Mouse (Mus musculus) lung, postnatal 0 days (tissue): ENCODE data around the gene Cyp17a1.

Source experiments
- CTCF ChIP-seq: IDR thresholded peaks from 2 replicates; pipeline ENCODE4 v1.5.1; 2016; ENCODE audit warnings: antibody characterized with exemption, mild to moderate bottlenecking
- EP300 ChIP-seq: IDR thresholded peaks from 2 replicates; pipeline ENCODE4 v1.6.1; 2016; ENCODE audit warnings: antibody characterized with exemption, mild to moderate bottlenecking, control low read depth

DNA sequence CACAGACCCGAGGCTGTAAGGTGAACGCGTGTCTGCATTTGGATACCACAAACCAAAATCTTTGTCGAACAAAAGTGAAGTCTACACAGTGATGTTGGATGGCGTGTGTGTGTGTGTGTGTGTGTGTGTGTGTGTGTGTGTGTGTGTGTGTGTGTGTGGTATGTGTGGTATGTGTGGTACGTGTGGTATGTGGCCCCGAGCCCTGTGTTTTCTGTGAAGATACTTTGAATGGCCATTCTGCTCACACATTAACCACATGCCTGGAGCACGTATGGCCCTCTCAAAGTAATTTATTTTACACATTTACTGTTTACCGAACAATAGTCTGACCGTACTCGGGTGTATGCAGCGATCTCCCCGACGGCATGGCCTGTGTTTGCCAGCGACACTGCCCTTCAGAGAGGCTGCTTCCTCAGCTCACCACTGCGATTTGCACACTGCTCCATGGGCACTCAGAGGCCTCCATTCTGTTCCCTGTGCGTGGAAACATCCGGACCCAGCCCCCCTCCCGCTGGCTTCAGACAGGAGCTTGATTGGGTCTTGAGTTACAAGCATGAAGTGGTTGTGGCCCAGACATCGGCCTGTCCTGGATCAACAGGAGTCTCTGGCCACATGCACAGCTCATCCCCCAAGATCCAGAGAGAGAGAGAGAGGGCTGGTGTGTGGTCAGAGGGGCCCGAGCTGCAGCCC lies 16.7 kb downstream of the Cyp17a1 start:
- TF ChIP-seq CTCF, result no peak
- no peak for TF ChIP-seq EP300
